ENCODE assay signal across 13 mouse cellular contexts in the genomic region with DNA sequence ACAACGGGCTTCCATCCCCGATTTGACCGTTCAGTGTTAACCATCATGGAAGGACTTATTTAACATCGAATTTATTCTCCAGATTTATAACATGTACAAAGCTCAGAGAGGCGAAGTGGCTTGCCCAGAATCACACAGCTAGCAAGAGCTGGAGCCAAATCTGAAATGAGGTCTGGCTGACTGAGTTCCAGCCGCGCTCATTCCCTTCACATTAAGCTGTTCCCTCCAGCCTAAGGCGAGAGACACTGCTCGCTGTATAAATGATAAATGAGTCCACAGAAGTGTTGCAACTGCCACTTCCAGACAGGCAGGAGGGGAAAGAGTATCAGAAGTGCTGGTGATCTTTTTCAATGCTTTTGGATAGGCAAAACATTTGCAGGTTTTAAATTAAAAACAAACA.
DNase-seq lines count a peak whose midpoint lies in the region; ATAC-seq and TF ChIP-seq lines count a peak whose summit lies in the region.
"Had no signal": no experiment of that assay in that cellular context is flagged by ENCODE, and none has a peak within 500 bp of the region (broad histone marks: within the 10 kb centered on the region; RNA-seq: fewer than 3 reads in every experiment).

No protein-coding gene starts in this region.

- no peaks in the 10 kb centered on the region for H3K4me1 ChIP-seq in forebrain, postnatal 0 days (ENCODE audit: insufficient read depth)
- H3K4me1 ChIP-seq in forebrain, embryonic 14.5 days (ENCODE audit: control insufficient read depth, insufficient read depth, low read length) = peaks cover 8% of the 10 kb centered on the region
- H3K4me1 ChIP-seq in midbrain, embryonic 10.5 days = peaks cover 47% of the 10 kb centered on the region
- peaks cover 12% of the 10 kb centered on the region; the same call in 1 of the 2 replicates for H3K4me1 ChIP-seq in midbrain, embryonic 16.5 days (ENCODE audit: control insufficient read depth, insufficient read depth, low read length)
- H3K4me1 ChIP-seq in hindbrain, postnatal 0 days (ENCODE audit: insufficient read depth, low read length) = peaks cover 6% of the 10 kb centered on the region; the same call in 1 of the 2 replicates

- H3K4me2 ChIP-seq in forebrain, postnatal 0 days (ENCODE audit: low read depth) = no peak overlapping the region
- H3K4me2 ChIP-seq in forebrain, embryonic 14.5 days (ENCODE audit: low read length) = no peak overlapping the region
- H3K4me2 ChIP-seq in midbrain, embryonic 16.5 days (ENCODE audit: low read length) = no peak overlapping the region
- H3K4me2 ChIP-seq in hindbrain, postnatal 0 days (ENCODE audit: low read depth, low read length) = no peak overlapping the region
- H3K4me2 ChIP-seq: heart, embryonic 13.5 days; liver, embryonic 15.5 days; neural tube, embryonic 13.5 days had no signal

- H3K9ac ChIP-seq in forebrain, postnatal 0 days = no peak overlapping the region
- no peak overlapping the region for H3K9ac ChIP-seq in forebrain, embryonic 14.5 days (ENCODE audit: low read length)
- no peak overlapping the region for H3K9ac ChIP-seq in midbrain, embryonic 16.5 days (ENCODE audit: low read depth, low read length)
- H3K9ac ChIP-seq in hindbrain, postnatal 0 days (replicated peaks; ENCODE audit: low read length) = no peak overlapping the region
- H3K9ac ChIP-seq: heart, embryonic 13.5 days; liver, embryonic 15.5 days; neural tube, embryonic 13.5 days had no signal

- no peaks in the 10 kb centered on the region for H3K36me3 ChIP-seq in forebrain, postnatal 0 days (ENCODE audit: insufficient read depth)
- H3K36me3 ChIP-seq in forebrain, embryonic 14.5 days (ENCODE audit: control insufficient read depth, insufficient read depth, low read length) = no peaks in the 10 kb centered on the region
- no peaks in the 10 kb centered on the region for H3K36me3 ChIP-seq in midbrain, embryonic 10.5 days
- H3K36me3 ChIP-seq in midbrain, embryonic 16.5 days (ENCODE audit: control insufficient read depth, insufficient read depth, low read length) = no peaks in the 10 kb centered on the region
- H3K36me3 ChIP-seq in hindbrain, postnatal 0 days (ENCODE audit: insufficient read depth, low read length) = no peaks in the 10 kb centered on the region
- H3K36me3 ChIP-seq: heart, embryonic 13.5 days; liver, embryonic 15.5 days; neural tube, embryonic 13.5 days had no signal

- no peaks in the 10 kb centered on the region for H3K27me3 ChIP-seq in forebrain, postnatal 0 days (ENCODE audit: insufficient read depth, low read length)
- H3K27me3 ChIP-seq in forebrain, embryonic 14.5 days (replicated peaks; ENCODE audit: control insufficient read depth, insufficient read depth, low read length) = no peaks in the 10 kb centered on the region
- H3K27me3 ChIP-seq in midbrain, embryonic 10.5 days (ENCODE audit: low read depth, poor library complexity, severe bottlenecking) = no peaks in the 10 kb centered on the region; the same call in 1 of the 2 replicates
- H3K27me3 ChIP-seq in midbrain, embryonic 16.5 days (ENCODE audit: control insufficient read depth, insufficient read depth, low read depth, low read length) = no peaks in the 10 kb centered on the region
- no peaks in the 10 kb centered on the region for H3K27me3 ChIP-seq in hindbrain, postnatal 0 days (ENCODE audit: insufficient read depth, low read length)
- H3K27me3 ChIP-seq: heart, embryonic 13.5 days; liver, embryonic 15.5 days; neural tube, embryonic 13.5 days had no signal

- no peak for ATAC-seq in forebrain, postnatal 0 days
- ATAC-seq in forebrain, embryonic 14.5 days = no peak
- ATAC-seq in midbrain, embryonic 16.5 days = no peak
- no peak for ATAC-seq in hindbrain, postnatal 0 days
- ATAC-seq in inflammation-experienced regulatory T-cells, adult 6 months = no peak

- no peak overlapping the region for H3K4me3 ChIP-seq in forebrain, postnatal 0 days (ENCODE audit: low read depth, low read length)
- H3K4me3 ChIP-seq in forebrain, embryonic 14.5 days (ENCODE audit: low read depth, low read length) = no peak overlapping the region
- no peak overlapping the region for H3K4me3 ChIP-seq in midbrain, embryonic 10.5 days
- H3K4me3 ChIP-seq in midbrain, embryonic 16.5 days (ENCODE audit: low read depth, low read length) = no peak overlapping the region
- H3K4me3 ChIP-seq in hindbrain, postnatal 0 days (ENCODE audit: low read length) = no peak overlapping the region
- H3K4me3 ChIP-seq: heart, embryonic 13.5 days; liver, embryonic 15.5 days; neural tube, embryonic 13.5 days had no signal

- WGBS in forebrain, postnatal 0 days = 54% methylated on average over 9 of the region's 9 CpGs
- WGBS in forebrain, embryonic 14.5 days = 72% methylated on average over 9 of the region's 9 CpGs
- 68% methylated on average over 9 of the region's 9 CpGs for WGBS in midbrain, embryonic 10.5 days
- WGBS in midbrain, embryonic 16.5 days = 44% methylated on average over 9 of the region's 9 CpGs
- WGBS in hindbrain, postnatal 0 days = 43% methylated on average over 9 of the region's 9 CpGs

- peak; percentile 37 for DNase-seq in forebrain, postnatal 0 days
- DNase-seq in forebrain, embryonic 14.5 days (ENCODE audit: low spot score) = no peak
- DNase-seq in midbrain, embryonic 10.5 days (ENCODE audit: low spot score) = no peak
- DNase-seq in hindbrain, postnatal 0 days (ENCODE audit: low spot score) = peak; percentile 44
- peak; percentile 59 for DNase-seq in retina, postnatal 1 day
- DNase-seq: adrenal gland, postnatal 25 days; kidney, adult 18-20 months; thymus, adult 2 months had no signal

- no peak for TF ChIP-seq CTCF in forebrain, postnatal 0 days (IDR thresholded peaks at IDR 0.05; ENCODE audit: low read depth)
- TF ChIP-seq CTCF in hindbrain, postnatal 0 days (IDR thresholded peaks at IDR 0.05; ENCODE audit: low read depth) = no peak

- no peak overlapping the region for H3K27ac ChIP-seq in forebrain, postnatal 0 days (ENCODE audit: low read depth, low read length)
- no peak overlapping the region for H3K27ac ChIP-seq in forebrain, embryonic 14.5 days (ENCODE audit: low read depth, low read length)
- H3K27ac ChIP-seq in midbrain, embryonic 10.5 days (replicated peaks) = peak overlapping the region; percentile 33; the same call in 1 of the 2 replicates
- H3K27ac ChIP-seq in midbrain, embryonic 16.5 days (ENCODE audit: low read length) = no peak overlapping the region
- H3K27ac ChIP-seq in hindbrain, postnatal 0 days = no peak overlapping the region
- H3K27ac ChIP-seq: heart, embryonic 13.5 days; liver, embryonic 15.5 days; neural tube, embryonic 13.5 days had no signal

- H3K9me3 ChIP-seq in forebrain, postnatal 0 days (ENCODE audit: low read length) = no peaks in the 10 kb centered on the region
- no peaks in the 10 kb centered on the region for H3K9me3 ChIP-seq in forebrain, embryonic 14.5 days (replicated peaks; ENCODE audit: control insufficient read depth, low read length)
- no peaks in the 10 kb centered on the region for H3K9me3 ChIP-seq in midbrain, embryonic 10.5 days (replicated peaks)
- H3K9me3 ChIP-seq in midbrain, embryonic 16.5 days (replicated peaks; ENCODE audit: control insufficient read depth, low read length, poor library complexity, severe bottlenecking) = no peaks in the 10 kb centered on the region
- H3K9me3 ChIP-seq in hindbrain, postnatal 0 days (ENCODE audit: low read length) = no peaks in the 10 kb centered on the region
- H3K9me3 ChIP-seq: heart, embryonic 13.5 days; liver, embryonic 15.5 days; neural tube, embryonic 13.5 days had no signal

Comparison
In these comparisons a context has a peak if more than half of its experiments do, and no peak if none do; other contexts are left out.
1. DNase-seq: peak in forebrain, postnatal 0 days (single experiment), hindbrain, postnatal 0 days (single experiment) and retina, postnatal 1 day (single experiment); none in forebrain, embryonic 14.5 days (single experiment) and midbrain, embryonic 10.5 days (single experiment).